Mouse (Mus musculus): ENCODE measurements around the gene Iqcd. TPM values are rescaled to one million over a fixed set of nuclear protein-coding genes. Genes with fewer than 3 reads are reported as not detected.
A peak's percentile ranks its signal among the peaks of the same experiment; 100 is the strongest.

The Iqcd gene
- polyA plus RNA-seq, 1 experiment from 2014 or later: 0.40 TPM

DNA sequence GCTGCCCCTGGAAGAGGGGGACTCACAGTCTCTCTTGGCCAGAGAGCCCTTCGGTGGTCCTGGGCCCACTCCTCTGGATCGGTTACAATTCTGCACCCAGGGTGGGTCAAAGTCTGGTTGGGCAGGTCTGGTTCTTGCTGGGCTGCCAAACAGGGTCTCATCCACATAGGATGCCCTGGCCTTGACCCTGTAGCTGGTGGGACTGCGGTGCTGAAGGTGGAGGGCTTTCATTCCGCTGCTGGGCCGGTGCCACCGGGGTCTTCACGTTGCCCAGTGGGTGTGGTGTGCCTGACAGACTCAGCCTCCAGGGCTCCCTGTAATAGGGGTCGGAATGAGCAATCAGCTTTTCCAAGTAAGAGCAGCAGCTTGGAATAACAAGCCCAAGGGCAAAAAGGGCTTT is 22.6 kb downstream of the Iqcd start:
- Histone ChIP-seq H3K4me1 (ENCODE audit: control insufficient read depth, insufficient read depth, low read length) (peaks cover 12% of the 10 kb centered on the region), H3K9ac (ENCODE audit: low read length) (no peak overlapping the region; the same call in 1 of the 2 replicates), H3K36me3 (ENCODE audit: control insufficient read depth, insufficient read depth, low read length) (peaks cover 3% of the 10 kb centered on the region; the same call in 1 of the 2 replicates), H3K27me3 (ENCODE audit: control insufficient read depth, insufficient read depth, low read length) (no peaks in the 10 kb centered on the region), H3K9me3 (ENCODE audit: control insufficient read depth, low read length) (no peaks in the 10 kb centered on the region), H3K4me2 (ENCODE audit: low read depth, severe bottlenecking) (peak overlapping the region; percentile 60), H3K27ac (replicated peaks; ENCODE audit: low read depth, low read length) (no peak overlapping the region), H3K4me3 (ENCODE audit: low read depth, low read length) (peak overlapping the region; percentile 70)
- ATAC-seq (ENCODE audit: insufficient number of reproducible peaks, low FRiP score, low TSS enrichment, low read depth) (no peak), DNase-seq (ENCODE audit: low spot score) (no peak)
- WGBS: 54% methylated on average over 8 of the region's 8 CpGs

DNA sequence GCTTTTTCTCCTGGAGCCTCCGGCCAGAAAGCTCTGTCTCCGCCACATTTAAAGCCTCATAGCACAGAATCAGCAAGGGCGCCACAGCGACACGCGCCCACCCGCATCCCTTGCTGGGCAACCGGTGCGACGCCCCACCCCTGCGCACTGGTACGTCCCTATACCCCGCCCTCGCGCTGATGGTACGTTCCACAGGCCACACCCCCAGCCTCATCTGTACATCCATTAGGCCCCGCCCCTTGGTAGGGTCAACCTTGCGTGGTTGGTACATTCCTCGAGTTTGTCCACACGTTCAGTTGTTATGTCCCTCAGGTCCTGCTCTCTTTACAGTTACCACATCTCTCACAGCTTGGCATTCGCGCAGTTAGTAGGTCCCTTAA is 23.6 kb downstream of the Iqcd start, which contains the start of the genes Rita1 and Ddx54:
TSS of gene Rita1 (minus strand) at position 148 of the 380 bp plus-strand sequence.
TSS of gene Ddx54 (plus strand) at position 298 of the 380 bp plus-strand sequence.
- peak; percentile 98 for DNase-seq (ENCODE audit: low spot score)
- Histone ChIP-seq H3K9me3 (ENCODE audit: control insufficient read depth, low read length) (no peaks in the 10 kb centered on the region), H3K4me3 (ENCODE audit: low read depth, low read length) (peak within 1 kb of the TSS; percentile 70), H3K27me3 (ENCODE audit: control insufficient read depth, insufficient read depth, low read length) (no peaks in the 10 kb centered on the region), H3K4me1 (ENCODE audit: control insufficient read depth, insufficient read depth, low read length) (peaks cover 12% of the 10 kb centered on the region), H3K9ac (ENCODE audit: low read length) (peak within 1 kb of the TSS; percentile 70), H3K27ac (replicated peaks; ENCODE audit: low read depth, low read length) (peak within 1 kb of the TSS; percentile 56), H3K36me3 (ENCODE audit: control insufficient read depth, insufficient read depth, low read length) (peaks cover 8% of the 10 kb centered on the region; the same call in 1 of the 2 replicates), H3K4me2 (ENCODE audit: low read depth, severe bottlenecking) (peak within 1 kb of the TSS; percentile 60)
- ATAC-seq (ENCODE audit: insufficient number of reproducible peaks, low FRiP score, low TSS enrichment, low read depth): peak; percentile 85; the same call in 1 of the 2 replicates
- under 1% methylated on average over 22 of the region's 22 CpGs for WGBS

DNA sequence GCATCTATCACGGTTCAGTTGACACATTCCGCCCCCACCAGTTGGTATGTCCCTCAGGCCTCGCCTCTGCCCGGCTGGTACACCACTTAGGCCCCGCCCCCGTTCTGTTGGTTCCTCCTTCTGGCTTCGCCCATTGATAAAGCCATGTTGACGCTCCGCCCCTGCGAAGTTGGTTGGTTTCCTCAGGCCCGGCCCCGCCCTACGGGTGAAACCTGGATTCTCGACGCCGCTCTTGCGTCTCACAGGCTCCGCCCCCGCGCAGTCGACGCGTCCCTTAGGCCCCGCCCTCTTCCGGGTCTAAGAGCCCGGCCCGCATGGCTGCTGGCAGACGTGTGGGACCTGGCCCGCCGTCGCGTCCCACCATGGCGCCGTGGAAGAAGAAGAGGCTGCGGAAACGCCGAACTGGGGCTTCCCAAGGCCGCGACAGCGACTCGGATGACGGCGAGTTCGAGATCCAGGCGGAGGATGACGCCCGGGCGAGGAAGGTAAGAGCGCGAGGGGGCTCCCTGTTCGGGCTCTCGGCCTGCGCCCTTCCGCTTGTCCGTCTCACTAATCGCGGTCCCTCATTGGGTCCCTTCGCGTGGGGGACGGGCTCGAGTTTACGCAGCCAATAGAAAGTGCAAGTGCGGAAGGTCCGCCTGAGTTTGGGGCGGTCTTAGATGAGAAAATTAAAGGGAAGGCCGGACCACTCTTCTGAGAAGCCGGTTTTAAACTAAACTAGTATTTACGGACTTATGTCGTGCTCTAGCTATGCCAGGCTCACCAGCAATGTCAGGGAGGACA is 24.2 kb downstream of the Iqcd start:
- peak; percentile 99 for DNase-seq (ENCODE audit: low spot score)
- under 1% methylated on average over 69 of the region's 69 CpGs for WGBS
- Histone ChIP-seq H3K4me2 (ENCODE audit: low read depth, severe bottlenecking) (peak overlapping the region; percentile 60), H3K9ac (ENCODE audit: low read length) (peak overlapping the region; percentile 70), H3K36me3 (ENCODE audit: control insufficient read depth, insufficient read depth, low read length) (peaks cover 9% of the 10 kb centered on the region; the same call in 1 of the 2 replicates), H3K4me1 (ENCODE audit: control insufficient read depth, insufficient read depth, low read length) (peaks cover 12% of the 10 kb centered on the region), H3K27me3 (ENCODE audit: control insufficient read depth, insufficient read depth, low read length) (no peaks in the 10 kb centered on the region), H3K9me3 (ENCODE audit: control insufficient read depth, low read length) (no peaks in the 10 kb centered on the region), H3K4me3 (ENCODE audit: low read depth, low read length) (peak overlapping the region; percentile 70), H3K27ac (replicated peaks; ENCODE audit: low read depth, low read length) (peak overlapping the region; percentile 56)
- peak; percentile 93 for ATAC-seq (ENCODE audit: insufficient number of reproducible peaks, low FRiP score, low TSS enrichment, low read depth)

DNA sequence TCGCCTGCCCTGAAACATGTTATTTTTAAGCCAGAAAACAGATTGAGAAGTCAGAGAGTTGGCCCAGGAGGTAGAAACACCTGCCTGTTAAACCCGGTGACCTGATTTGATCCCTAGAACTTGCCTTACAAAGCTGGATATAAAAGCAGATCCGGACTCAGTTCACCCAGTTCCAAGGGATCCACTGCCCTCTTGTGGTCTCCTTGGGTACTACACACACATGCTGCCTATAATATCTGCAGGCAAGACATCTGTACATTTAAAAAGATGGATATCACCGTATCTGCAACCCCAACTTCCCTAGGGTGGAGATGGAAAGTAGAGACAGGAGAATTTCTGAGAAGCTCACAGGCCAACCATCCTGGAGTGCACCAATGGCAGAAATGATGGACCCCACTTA is 27.1 kb downstream of the Iqcd start:
- Histone ChIP-seq H3K4me3 (ENCODE audit: low read depth, low read length) (no peak overlapping the region), H3K27ac (replicated peaks; ENCODE audit: low read depth, low read length) (no peak overlapping the region), H3K36me3 (ENCODE audit: control insufficient read depth, insufficient read depth, low read length) (peaks cover 28% of the 10 kb centered on the region), H3K27me3 (ENCODE audit: control insufficient read depth, insufficient read depth, low read length) (no peaks in the 10 kb centered on the region), H3K4me2 (ENCODE audit: low read depth, severe bottlenecking) (no peak overlapping the region), H3K4me1 (ENCODE audit: control insufficient read depth, insufficient read depth, low read length) (peaks cover 11% of the 10 kb centered on the region), H3K9me3 (ENCODE audit: control insufficient read depth, low read length) (no peaks in the 10 kb centered on the region), H3K9ac (ENCODE audit: low read length) (no peak overlapping the region)
- DNase-seq (ENCODE audit: low spot score) (peak; percentile 72), ATAC-seq (ENCODE audit: insufficient number of reproducible peaks, low FRiP score, low TSS enrichment, low read depth) (no peak)
- WGBS: 94% methylated on average over 4 of the region's 4 CpGs

DNA sequence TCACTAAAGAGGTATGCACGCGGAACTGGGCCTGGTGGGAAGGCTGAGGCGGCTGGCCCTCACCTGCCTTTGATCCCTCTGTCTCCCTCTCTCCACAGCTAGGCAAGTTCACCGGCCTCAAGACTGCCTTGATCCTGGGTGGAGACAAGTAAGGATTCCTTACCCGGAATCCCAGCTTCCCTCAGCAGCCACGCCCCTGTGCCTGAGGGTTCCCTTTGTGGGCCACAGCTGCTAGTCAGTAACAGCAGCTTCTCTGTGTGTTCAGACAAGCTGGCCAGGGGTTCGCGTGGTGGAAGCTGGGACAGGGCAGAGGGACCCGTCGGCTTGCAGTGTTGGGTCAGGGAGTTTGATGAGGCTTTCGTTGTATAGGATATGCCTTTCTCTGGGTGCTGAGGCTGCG is 30.0 kb downstream of the Iqcd start:
- Histone ChIP-seq H3K9ac (ENCODE audit: low read length) (no peak overlapping the region), H3K9me3 (ENCODE audit: control insufficient read depth, low read length) (no peaks in the 10 kb centered on the region), H3K4me3 (ENCODE audit: low read depth, low read length) (no peak overlapping the region), H3K27me3 (ENCODE audit: control insufficient read depth, insufficient read depth, low read length) (no peaks in the 10 kb centered on the region), H3K4me1 (ENCODE audit: control insufficient read depth, insufficient read depth, low read length) (peaks cover 8% of the 10 kb centered on the region; the same call in 1 of the 2 replicates), H3K27ac (replicated peaks; ENCODE audit: low read depth, low read length) (no peak overlapping the region), H3K4me2 (ENCODE audit: low read depth, severe bottlenecking) (no peak overlapping the region), H3K36me3 (ENCODE audit: control insufficient read depth, insufficient read depth, low read length) (peaks cover 35% of the 10 kb centered on the region)
- 87% methylated on average over 12 of the region's 12 CpGs for WGBS
- DNase-seq (ENCODE audit: low spot score) (no peak), ATAC-seq (ENCODE audit: insufficient number of reproducible peaks, low FRiP score, low TSS enrichment, low read depth) (no peak)

DNA sequence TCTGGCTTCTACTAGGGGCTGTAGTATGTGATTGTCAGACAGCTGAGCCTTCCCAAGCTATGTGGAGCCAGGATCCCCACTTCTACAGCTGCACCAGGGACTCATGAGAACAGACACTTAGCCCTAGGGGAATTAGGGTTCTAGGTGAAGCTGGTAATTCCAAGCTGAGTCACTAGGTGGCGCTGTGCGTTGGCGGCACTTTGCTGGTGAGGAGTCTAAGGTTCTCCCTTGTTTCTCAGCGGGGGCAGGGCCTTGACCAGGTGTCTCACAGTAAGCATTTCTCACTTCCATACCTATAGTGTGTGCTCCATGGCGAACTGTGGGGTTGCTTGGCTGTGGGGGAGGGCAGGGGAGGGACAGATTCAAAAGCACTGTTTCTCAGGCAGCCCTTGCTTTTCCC is 30.4 kb downstream of the Iqcd start:
- Histone ChIP-seq H3K9me3 (ENCODE audit: control insufficient read depth, low read length) (no peaks in the 10 kb centered on the region), H3K9ac (ENCODE audit: low read length) (no peak overlapping the region), H3K27me3 (ENCODE audit: control insufficient read depth, insufficient read depth, low read length) (no peaks in the 10 kb centered on the region), H3K4me2 (ENCODE audit: low read depth, severe bottlenecking) (no peak overlapping the region), H3K4me1 (ENCODE audit: control insufficient read depth, insufficient read depth, low read length) (peaks cover 5% of the 10 kb centered on the region; the same call in 1 of the 2 replicates), H3K27ac (replicated peaks; ENCODE audit: low read depth, low read length) (no peak overlapping the region), H3K36me3 (ENCODE audit: control insufficient read depth, insufficient read depth, low read length) (peaks cover 35% of the 10 kb centered on the region), H3K4me3 (ENCODE audit: low read depth, low read length) (no peak overlapping the region)
- ATAC-seq (ENCODE audit: insufficient number of reproducible peaks, low FRiP score, low TSS enrichment, low read depth) (no peak), DNase-seq (ENCODE audit: low spot score) (peak; percentile 80)
- 14% methylated on average over 5 of the region's 5 CpGs for WGBS

DNA sequence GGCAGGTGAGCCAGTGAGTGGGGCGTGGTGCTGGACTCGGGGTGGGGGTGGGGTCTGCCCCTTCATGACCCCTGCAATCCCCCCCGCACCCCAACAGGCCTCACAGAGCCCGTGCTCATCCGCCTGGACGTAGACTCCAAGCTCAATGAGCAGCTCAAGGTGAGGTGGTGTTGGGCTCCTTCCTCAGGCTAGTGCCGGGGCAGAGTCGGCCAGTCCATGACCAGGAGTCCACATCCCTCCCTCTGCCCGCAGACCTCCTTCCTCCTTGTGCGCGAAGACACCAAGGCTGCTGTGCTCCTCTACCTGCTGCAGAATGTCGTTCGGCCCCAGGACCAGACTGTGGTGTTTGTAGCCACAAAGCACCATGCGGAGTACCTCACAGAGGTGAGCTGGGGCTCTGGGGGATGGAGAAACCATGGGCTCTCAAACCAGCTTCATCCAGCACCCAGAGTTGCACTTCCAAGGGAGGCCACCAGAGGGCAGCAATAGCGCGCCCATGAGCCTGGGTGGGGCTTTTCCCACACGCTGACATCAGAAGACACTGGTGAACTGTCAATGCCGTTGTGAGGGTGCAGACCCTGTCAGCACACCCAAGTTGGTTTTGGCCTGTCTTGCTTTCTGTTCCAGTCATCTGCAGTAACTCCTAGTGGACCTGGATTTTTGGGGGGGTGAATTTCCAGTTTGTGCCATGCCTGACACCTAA is 31.7 kb downstream of the Iqcd start:
- no peak overlapping the region for H3K9ac ChIP-seq (ENCODE audit: low read length)
- no peak overlapping the region for H3K4me2 ChIP-seq (ENCODE audit: low read depth, severe bottlenecking)
- no peak overlapping the region for H3K27ac ChIP-seq (replicated peaks; ENCODE audit: low read depth, low read length)
- peaks cover 5% of the 10 kb centered on the region; the same call in 1 of the 2 replicates for H3K4me1 ChIP-seq (ENCODE audit: control insufficient read depth, insufficient read depth, low read length)
- DNase-seq (ENCODE audit: low spot score): peak; percentile 87
- ATAC-seq (ENCODE audit: insufficient number of reproducible peaks, low FRiP score, low TSS enrichment, low read depth): no peak
- H3K9me3 ChIP-seq (ENCODE audit: control insufficient read depth, low read length): no peaks in the 10 kb centered on the region
- H3K36me3 ChIP-seq (ENCODE audit: control insufficient read depth, insufficient read depth, low read length): peaks cover 42% of the 10 kb centered on the region
- no peak overlapping the region for H3K4me3 ChIP-seq (ENCODE audit: low read depth, low read length)
- no peaks in the 10 kb centered on the region for H3K27me3 ChIP-seq (ENCODE audit: control insufficient read depth, insufficient read depth, low read length)
- 71% methylated on average over 18 of the region's 18 CpGs for WGBS

DNA sequence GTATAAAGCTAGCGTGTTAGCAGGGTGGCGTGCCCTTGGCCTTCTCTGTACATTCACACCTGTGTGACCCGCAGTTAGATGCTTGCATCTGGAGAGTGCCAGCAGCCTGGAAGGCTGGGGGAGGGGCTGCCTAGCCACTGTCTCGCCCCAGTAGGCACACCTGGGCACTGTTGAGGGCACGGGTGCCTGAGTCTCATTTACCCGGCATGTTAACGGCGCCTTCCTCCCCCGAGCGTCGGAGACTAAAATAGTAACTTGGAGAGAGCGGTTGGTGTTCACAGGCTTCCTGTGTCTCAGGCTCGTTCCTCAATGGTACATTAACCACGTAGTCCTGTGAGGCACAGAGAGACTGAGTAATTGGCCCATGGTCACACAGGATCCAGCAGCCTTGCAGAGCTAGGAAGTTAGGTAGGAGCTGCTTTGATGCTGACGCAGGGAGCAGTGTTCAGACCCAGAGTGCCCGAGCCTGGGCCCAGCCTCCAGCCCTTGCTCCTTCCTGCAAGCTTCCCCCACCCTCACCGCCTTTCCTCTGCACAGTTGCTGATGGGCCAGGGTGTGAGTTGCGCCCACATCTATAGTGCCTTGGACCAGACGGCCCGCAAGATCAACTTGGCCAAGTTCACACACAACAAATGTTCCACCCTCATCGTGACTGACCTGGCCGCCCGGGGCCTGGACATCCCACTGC is 32.4 kb downstream of the Iqcd start:
- WGBS: 94% methylated on average over 23 of the region's 23 CpGs
- Histone ChIP-seq H3K9me3 (ENCODE audit: control insufficient read depth, low read length) (no peaks in the 10 kb centered on the region), H3K9ac (ENCODE audit: low read length) (no peak overlapping the region), H3K36me3 (ENCODE audit: control insufficient read depth, insufficient read depth, low read length) (peaks cover 43% of the 10 kb centered on the region), H3K4me1 (ENCODE audit: control insufficient read depth, insufficient read depth, low read length) (peaks cover 5% of the 10 kb centered on the region; the same call in 1 of the 2 replicates), H3K27me3 (ENCODE audit: control insufficient read depth, insufficient read depth, low read length) (no peaks in the 10 kb centered on the region), H3K4me2 (ENCODE audit: low read depth, severe bottlenecking) (no peak overlapping the region), H3K4me3 (ENCODE audit: low read depth, low read length) (no peak overlapping the region), H3K27ac (replicated peaks; ENCODE audit: low read depth, low read length) (no peak overlapping the region)
- no peak for ATAC-seq (ENCODE audit: insufficient number of reproducible peaks, low FRiP score, low TSS enrichment, low read depth)
- DNase-seq (ENCODE audit: low spot score): no peak
